Mouse (Mus musculus) mature B cell (primary cell): ENCODE results near the gene Zbtb20.

Source experiments
- in situ Hi-C: fragments of 300-500 bp; cut with MboI; formaldehyde crosslinking; loops from 2 replicates; pipeline ENCODE4 v1.14.3; 2019

Gene Zbtb20

GRCm38 (mm10) chr16:43362651-43363300, 487.1 kb downstream of the Zbtb20 start:
- in situ Hi-C loops, result no loop called here

- in situ Hi-C loops, result no loop called here
Observed at GRCm38 (mm10) chr16:43363316-43363715, 487.6 kb downstream of the Zbtb20 start.

- in situ Hi-C loops, result no loop called here
Observed at GRCm38 (mm10) chr16:43363751-43364515, 488.3 kb downstream of the Zbtb20 start.

GRCm38 (mm10) chr16:43364516-43364910, 488.8 kb downstream of the Zbtb20 start:
- in situ Hi-C loops, result no loop called here

- in situ Hi-C loops, result no loop called here
Observed at GRCm38 (mm10) chr16:43365277-43365676, 489.6 kb downstream of the Zbtb20 start.

GRCm38 (mm10) chr16:43370496-43371020, 494.9 kb downstream of the Zbtb20 start:
- in situ Hi-C loops, result no loop called here

GRCm38 (mm10) chr16:43376782-43377181, 501.1 kb downstream of the Zbtb20 start:
- in situ Hi-C loops, result no loop called here

- in situ Hi-C loops, result no loop called here
Observed at GRCm38 (mm10) chr16:43379351-43380325, 504.0 kb downstream of the Zbtb20 start.

GRCm38 (mm10) chr16:43381183-43381582, 505.5 kb downstream of the Zbtb20 start:
- in situ Hi-C loops, result no loop called here

GRCm38 (mm10) chr16:43383149-43383740, 507.6 kb downstream of the Zbtb20 start:
- in situ Hi-C loops, result no loop called here

GRCm38 (mm10) chr16:43384953-43385619, 509.4 kb downstream of the Zbtb20 start:
- in situ Hi-C loops, result no loop called here

- in situ Hi-C loops, result no loop called here
Observed at GRCm38 (mm10) chr16:43385620-43386210, 510.0 kb downstream of the Zbtb20 start.

GRCm38 (mm10) chr16:43386426-43386825, 510.7 kb downstream of the Zbtb20 start:
- in situ Hi-C loops, result no loop called here

GRCm38 (mm10) chr16:43388389-43388788, 512.7 kb downstream of the Zbtb20 start:
- in situ Hi-C loops, result no loop called here

- in situ Hi-C loops, result no loop called here
Observed at GRCm38 (mm10) chr16:43390387-43390786, 514.7 kb downstream of the Zbtb20 start.

GRCm38 (mm10) chr16:43393382-43393781, 517.7 kb downstream of the Zbtb20 start:
- in situ Hi-C loops, result no loop called here

GRCm38 (mm10) chr16:43394013-43394568, 518.4 kb downstream of the Zbtb20 start:
- in situ Hi-C loops, result no loop called here

GRCm38 (mm10) chr16:43394760-43395159, 519.1 kb downstream of the Zbtb20 start:
- in situ Hi-C loops, result no loop called here

GRCm38 (mm10) chr16:43396849-43397628, 521.4 kb downstream of the Zbtb20 start:
- in situ Hi-C loops, result no loop called here
